25 mouse cellular contexts compared by ENCODE assay signal in the genomic region with DNA sequence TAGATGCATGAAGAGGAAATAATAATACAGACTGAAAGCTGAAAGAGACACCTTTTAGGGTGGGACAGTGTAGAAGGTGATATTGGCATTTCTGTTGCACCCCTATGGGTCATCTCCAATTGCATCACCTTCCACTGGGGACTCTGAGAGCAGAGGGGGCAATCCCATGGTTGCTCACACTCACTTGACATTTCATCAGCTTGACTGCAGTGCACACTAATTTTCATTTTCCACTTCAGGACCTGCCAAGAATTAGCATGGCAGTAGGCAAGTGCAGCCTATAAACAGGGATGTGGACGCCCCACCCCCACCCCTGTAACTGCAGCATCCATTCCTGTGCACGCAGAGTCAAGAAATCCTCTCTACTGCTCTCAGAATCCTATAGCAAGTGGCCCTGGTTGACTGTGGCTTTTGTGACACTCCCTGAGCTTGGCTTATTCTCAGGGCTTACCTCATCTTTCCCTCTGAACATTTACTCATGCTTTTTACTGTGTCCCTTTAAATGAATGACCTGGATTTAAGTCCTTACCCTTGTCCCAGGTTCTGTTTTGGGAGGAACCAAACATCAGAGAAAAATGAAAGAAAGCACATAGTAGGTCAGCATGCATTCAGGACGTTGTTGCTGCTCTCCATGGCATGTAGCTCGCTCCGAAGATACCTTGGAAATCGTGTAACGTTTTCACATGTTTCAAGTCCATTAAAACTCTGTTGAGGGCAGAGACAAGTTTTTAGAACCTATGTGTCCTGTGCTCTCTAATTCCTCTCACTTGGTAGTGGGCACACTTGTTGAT.
"Had no signal": no experiment of that assay in that cellular context is flagged by ENCODE, and none has a peak within 500 bp of the region (broad histone marks: within the 10 kb centered on the region; RNA-seq: fewer than 3 reads in every experiment).

No protein-coding gene starts in this region.

- H3K27me3 ChIP-seq: embryonic facial prominence, embryonic 12.5 days; embryonic facial prominence, embryonic 13.5 days; embryonic facial prominence, embryonic 15.5 days; forebrain, embryonic 12.5 days; forebrain, embryonic 13.5 days; forebrain, embryonic 15.5 days had no signal

- H3K27ac ChIP-seq: embryonic facial prominence, embryonic 10.5 days; embryonic facial prominence, embryonic 12.5 days; embryonic facial prominence, embryonic 13.5 days; embryonic facial prominence, embryonic 15.5 days; forebrain, embryonic 10.5 days; forebrain, embryonic 12.5 days; forebrain, embryonic 13.5 days; forebrain, embryonic 15.5 days; gastrocnemius, adult 2 months; heart, adult 2 months had no signal

- H3K36me3 ChIP-seq: embryonic facial prominence, embryonic 10.5 days; embryonic facial prominence, embryonic 12.5 days; embryonic facial prominence, embryonic 13.5 days; embryonic facial prominence, embryonic 15.5 days; forebrain, embryonic 10.5 days; forebrain, embryonic 12.5 days; forebrain, embryonic 15.5 days had no signal

- H3K4me2 ChIP-seq: embryonic facial prominence, embryonic 12.5 days; embryonic facial prominence, embryonic 13.5 days; embryonic facial prominence, embryonic 15.5 days; forebrain, embryonic 12.5 days; forebrain, embryonic 13.5 days; forebrain, embryonic 15.5 days had no signal

- H3K9me3 ChIP-seq: embryonic facial prominence, embryonic 10.5 days; embryonic facial prominence, embryonic 12.5 days; embryonic facial prominence, embryonic 13.5 days; embryonic facial prominence, embryonic 15.5 days; forebrain, embryonic 10.5 days; forebrain, embryonic 12.5 days; forebrain, embryonic 13.5 days; forebrain, embryonic 15.5 days had no signal

- H3K4me3 ChIP-seq: embryonic facial prominence, embryonic 10.5 days; embryonic facial prominence, embryonic 12.5 days; embryonic facial prominence, embryonic 13.5 days; embryonic facial prominence, embryonic 15.5 days; erythroblast, embryonic 14.5 days; forebrain, embryonic 10.5 days; forebrain, embryonic 12.5 days; forebrain, embryonic 13.5 days; forebrain, embryonic 15.5 days; gastrocnemius, adult 2 months; heart, adult 2 months had no signal

- DNase-seq: cerebellum, adult 8-10 months; cerebellum, adult 9-10 months; cerebellum, adult 9-11 months; cerebellum, postnatal 10 days; cerebellum, postnatal 14 days; cerebellum, postnatal 25 days; cerebellum, postnatal 36 days; embryo, embryonic 11 days; forebrain, postnatal 0 days; gastrocnemius, adult 2 months; gastrocnemius, postnatal 10 days; gastrocnemius, postnatal 14 days; gastrocnemius, postnatal 25 days; gastrocnemius, postnatal 36 days; heart, adult 18-20 months; heart, adult 2 months had no signal

- H3K4me1 ChIP-seq: embryonic facial prominence, embryonic 10.5 days; embryonic facial prominence, embryonic 13.5 days; embryonic facial prominence, embryonic 15.5 days; forebrain, embryonic 10.5 days; forebrain, embryonic 12.5 days; forebrain, embryonic 13.5 days; forebrain, embryonic 15.5 days had no signal

- H3K9ac ChIP-seq: embryonic facial prominence, embryonic 12.5 days; embryonic facial prominence, embryonic 13.5 days; embryonic facial prominence, embryonic 15.5 days; forebrain, embryonic 12.5 days; forebrain, embryonic 13.5 days; forebrain, embryonic 15.5 days; forebrain, postnatal 0 days had no signal
